Mouse (Mus musculus): ENCODE results near the gene Tada3. TPM values are rescaled to one million over a fixed set of nuclear protein-coding genes. Genes with fewer than 3 reads are reported as not detected.

Gene Tada3
- polyA plus RNA-seq, 1 experiment from 2014 or later: 77.5 TPM

DNA sequence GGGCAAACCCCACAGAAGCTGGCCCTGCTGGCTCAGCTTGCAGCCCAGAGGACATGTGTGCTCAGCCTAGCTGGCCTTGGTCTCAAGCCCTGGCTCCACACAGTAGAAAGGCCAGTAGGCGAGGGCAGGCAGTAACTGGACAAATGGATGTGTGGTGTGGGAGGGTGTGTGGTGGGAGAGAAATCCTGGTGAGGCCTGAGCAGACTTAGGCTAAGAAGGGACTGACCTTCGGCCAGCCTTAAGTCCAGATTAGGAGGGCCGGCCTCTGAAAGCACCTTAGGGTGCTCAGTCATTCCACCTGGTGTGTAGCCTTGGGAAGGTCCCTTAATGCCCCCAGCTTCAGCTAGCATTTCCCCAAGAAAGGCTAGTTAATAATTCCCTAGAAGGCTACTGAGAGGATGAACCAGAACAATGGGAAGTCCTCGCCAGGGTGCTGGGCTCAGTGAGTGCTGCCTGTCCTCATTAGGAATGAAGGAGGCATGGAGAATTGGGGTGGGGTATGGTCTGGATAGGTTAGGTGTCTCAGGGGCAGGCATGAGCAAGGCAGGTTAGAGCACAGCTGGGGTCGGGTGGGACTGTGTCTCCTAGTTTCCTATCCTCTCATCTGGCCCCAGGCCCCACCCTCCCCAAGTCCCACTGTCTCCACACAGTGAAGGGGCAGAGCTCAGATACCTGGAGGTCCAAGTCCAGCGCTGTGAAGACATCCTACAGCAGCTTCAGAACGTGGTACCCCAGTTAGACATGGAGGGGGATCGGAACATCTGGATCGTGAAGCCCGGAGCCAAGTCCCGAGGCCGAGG, 27.2 kb upstream of the Tada3 start:
- no peak overlapping the region for H3K4me3 ChIP-seq
- H3K27me3 ChIP-seq: no peaks in the 10 kb centered on the region
- ATAC-seq (ENCODE audit: low FRiP score, low read depth): no peak
- H3K27ac ChIP-seq (replicated peaks): no peak overlapping the region
- 74% methylated on average over 12 of the region's 12 CpGs for WGBS
- no peak overlapping the region for H3K9ac ChIP-seq
- H3K9me3 ChIP-seq: no peaks in the 10 kb centered on the region
- no peaks in the 10 kb centered on the region for H3K4me1 ChIP-seq (replicated peaks)
- H3K4me2 ChIP-seq: no peak overlapping the region
- no peaks in the 10 kb centered on the region for H3K36me3 ChIP-seq

DNA sequence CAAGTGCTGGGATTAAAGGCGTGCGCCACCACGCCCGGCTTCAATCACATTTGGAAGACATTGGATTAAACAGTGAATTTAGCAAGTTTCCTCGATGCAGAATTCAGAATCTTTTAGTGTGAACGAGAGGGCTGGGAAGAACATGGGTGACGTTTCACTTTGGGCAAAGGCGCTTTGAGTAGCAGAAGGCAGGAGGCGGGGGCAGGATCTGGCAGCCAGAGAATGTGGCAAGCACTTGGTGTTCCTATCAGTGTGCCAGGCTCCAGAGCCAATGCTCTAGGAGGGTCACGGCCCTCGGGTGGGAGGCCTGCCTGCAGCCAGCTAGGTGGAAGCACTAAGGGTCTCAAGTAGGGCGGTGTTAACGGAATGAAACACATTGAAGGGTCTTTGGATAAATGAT, 24.4 kb upstream of the Tada3 start:
- WGBS: 95% methylated on average over 13 of the region's 13 CpGs
- H3K4me1 ChIP-seq (replicated peaks): no peaks in the 10 kb centered on the region
- no peak overlapping the region for H3K27ac ChIP-seq (replicated peaks)
- H3K4me3 ChIP-seq: no peak overlapping the region
- no peak overlapping the region for H3K4me2 ChIP-seq
- no peak for ATAC-seq (ENCODE audit: low FRiP score, low read depth)
- no peaks in the 10 kb centered on the region for H3K27me3 ChIP-seq
- no peak overlapping the region for H3K9ac ChIP-seq
- H3K9me3 ChIP-seq: no peaks in the 10 kb centered on the region
- H3K36me3 ChIP-seq: no peaks in the 10 kb centered on the region

DNA sequence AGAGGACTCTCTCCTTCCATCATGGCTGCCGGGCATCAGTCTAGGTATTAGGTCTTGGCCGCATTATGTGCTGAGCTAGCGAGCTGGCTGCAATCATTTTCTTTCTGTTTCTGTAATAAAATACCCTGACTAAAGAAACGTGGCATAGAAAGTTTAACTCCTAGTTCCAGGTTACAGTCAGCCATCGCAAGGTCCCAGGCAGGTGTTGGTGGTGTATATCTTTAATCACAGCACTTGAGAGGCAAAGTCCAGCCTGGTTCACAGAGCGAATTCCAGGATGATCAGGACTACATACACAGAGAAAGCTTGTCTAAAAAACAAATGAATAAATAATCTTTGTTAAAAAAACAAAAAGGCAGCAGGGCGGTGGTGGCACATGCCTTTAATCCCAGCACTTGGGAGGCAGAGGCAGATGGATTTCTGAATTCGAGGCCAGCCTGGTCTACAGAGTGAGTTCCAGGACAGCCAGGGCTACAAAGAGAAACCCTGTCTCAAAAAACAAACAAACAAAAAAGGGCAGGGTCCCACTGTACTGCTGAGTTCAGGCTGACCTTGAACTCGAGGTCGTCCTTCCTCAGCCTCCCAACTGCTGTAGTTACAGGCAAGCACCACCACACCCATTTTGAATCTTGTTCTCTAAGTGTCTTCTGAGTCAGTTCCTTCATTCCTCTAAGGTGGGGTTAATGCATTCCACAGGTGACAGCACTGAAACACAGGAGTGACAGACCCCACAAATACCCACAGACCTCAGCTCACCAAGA, 18.8 kb upstream of the Tada3 start:
- peaks cover 8% of the 10 kb centered on the region; the same call in 1 of the 2 replicates for H3K36me3 ChIP-seq
- WGBS: 86% methylated on average over 10 of the region's 10 CpGs
- no peak overlapping the region for H3K27ac ChIP-seq (replicated peaks)
- H3K9ac ChIP-seq: no peak overlapping the region
- H3K4me2 ChIP-seq: no peak overlapping the region
- no peaks in the 10 kb centered on the region for H3K9me3 ChIP-seq
- H3K4me3 ChIP-seq: no peak overlapping the region
- H3K27me3 ChIP-seq: no peaks in the 10 kb centered on the region
- ATAC-seq (ENCODE audit: low FRiP score, low read depth): no peak
- H3K4me1 ChIP-seq (replicated peaks): peaks cover 9% of the 10 kb centered on the region

DNA sequence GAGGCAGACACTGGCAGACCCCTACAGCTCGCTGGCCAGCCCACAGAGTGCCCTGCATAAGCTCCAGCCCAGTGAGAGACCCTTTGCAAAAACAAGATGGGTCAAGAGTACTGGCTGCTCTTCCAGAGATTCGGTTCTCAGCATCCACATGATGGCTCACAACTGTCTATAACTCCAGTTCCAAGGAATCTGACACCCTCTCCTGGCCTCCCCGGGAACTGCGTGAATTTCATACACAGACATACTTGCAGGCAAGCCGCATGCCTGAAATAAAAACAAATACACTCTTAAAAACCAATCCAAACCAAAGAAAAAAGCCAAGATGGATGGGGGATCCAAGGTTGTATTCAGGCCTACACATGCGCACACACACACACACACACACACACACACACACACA, 17.8 kb upstream of the Tada3 start:
- Histone ChIP-seq H3K9me3 (no peaks in the 10 kb centered on the region), H3K9ac (no peak overlapping the region), H3K4me3 (no peak overlapping the region), H3K36me3 (peaks cover 8% of the 10 kb centered on the region; the same call in 1 of the 2 replicates), H3K4me2 (no peak overlapping the region), H3K4me1 (replicated peaks) (peaks cover 9% of the 10 kb centered on the region), H3K27ac (replicated peaks) (no peak overlapping the region), H3K27me3 (no peaks in the 10 kb centered on the region)
- WGBS: 93% methylated on average over 6 of the region's 6 CpGs
- no peak for ATAC-seq (ENCODE audit: low FRiP score, low read depth)

DNA sequence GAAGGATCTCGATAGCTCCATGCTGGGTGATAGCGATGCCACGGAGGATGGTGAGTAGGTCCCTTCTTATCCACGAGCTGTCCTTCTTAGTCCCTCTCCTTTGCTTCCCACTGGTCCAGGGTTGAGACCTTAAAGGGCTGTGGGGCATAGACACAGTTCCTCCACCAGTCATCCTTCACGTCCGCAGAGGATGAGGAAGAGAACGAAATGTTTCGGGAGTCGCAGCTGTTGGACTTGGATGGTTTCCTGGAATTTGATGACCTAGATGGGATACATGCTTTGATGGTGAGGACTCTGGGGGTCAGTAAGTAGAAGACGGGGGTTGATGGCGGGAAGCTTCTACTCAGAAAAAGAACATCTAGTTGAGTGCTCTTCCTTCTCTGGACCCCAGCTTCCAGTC, 17.1 kb upstream of the Tada3 start:
- peaks cover 13% of the 10 kb centered on the region for H3K36me3 ChIP-seq
- no peak overlapping the region for H3K4me2 ChIP-seq
- H3K27ac ChIP-seq (replicated peaks): no peak overlapping the region
- no peak overlapping the region for H3K9ac ChIP-seq
- H3K27me3 ChIP-seq: no peaks in the 10 kb centered on the region
- WGBS: 92% methylated on average over 11 of the region's 11 CpGs
- H3K4me3 ChIP-seq: no peak overlapping the region
- no peaks in the 10 kb centered on the region for H3K9me3 ChIP-seq
- H3K4me1 ChIP-seq (replicated peaks): peaks cover 9% of the 10 kb centered on the region
- no peak for ATAC-seq (ENCODE audit: low FRiP score, low read depth)

DNA sequence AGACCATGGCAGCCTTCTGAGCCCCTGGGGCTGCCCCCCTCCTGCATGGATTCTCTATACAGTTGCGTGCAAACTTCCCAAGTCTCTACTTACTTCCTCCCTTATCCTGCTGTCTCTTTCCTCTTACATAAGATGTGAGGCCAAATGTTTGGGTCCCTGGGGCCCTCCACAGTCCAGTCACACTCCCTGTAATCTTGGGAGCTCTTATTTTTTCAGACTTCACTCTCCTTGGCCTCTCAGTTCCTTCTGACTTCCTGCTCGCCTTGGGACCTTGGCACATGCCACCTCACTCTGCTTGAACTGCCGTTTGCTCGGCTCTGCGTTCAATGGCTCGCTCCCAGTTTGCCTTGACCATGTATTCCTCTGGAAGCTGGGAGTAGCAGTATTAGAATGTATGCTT, 16.3 kb upstream of the Tada3 start:
- Histone ChIP-seq H3K4me2 (no peak overlapping the region), H3K4me1 (replicated peaks) (peaks cover 9% of the 10 kb centered on the region), H3K36me3 (peaks cover 21% of the 10 kb centered on the region), H3K27me3 (no peaks in the 10 kb centered on the region), H3K4me3 (no peak overlapping the region), H3K9me3 (no peaks in the 10 kb centered on the region), H3K27ac (replicated peaks) (no peak overlapping the region), H3K9ac (no peak overlapping the region)
- ATAC-seq (ENCODE audit: low FRiP score, low read depth): no peak
- WGBS: 88% methylated on average over 6 of the region's 6 CpGs

DNA sequence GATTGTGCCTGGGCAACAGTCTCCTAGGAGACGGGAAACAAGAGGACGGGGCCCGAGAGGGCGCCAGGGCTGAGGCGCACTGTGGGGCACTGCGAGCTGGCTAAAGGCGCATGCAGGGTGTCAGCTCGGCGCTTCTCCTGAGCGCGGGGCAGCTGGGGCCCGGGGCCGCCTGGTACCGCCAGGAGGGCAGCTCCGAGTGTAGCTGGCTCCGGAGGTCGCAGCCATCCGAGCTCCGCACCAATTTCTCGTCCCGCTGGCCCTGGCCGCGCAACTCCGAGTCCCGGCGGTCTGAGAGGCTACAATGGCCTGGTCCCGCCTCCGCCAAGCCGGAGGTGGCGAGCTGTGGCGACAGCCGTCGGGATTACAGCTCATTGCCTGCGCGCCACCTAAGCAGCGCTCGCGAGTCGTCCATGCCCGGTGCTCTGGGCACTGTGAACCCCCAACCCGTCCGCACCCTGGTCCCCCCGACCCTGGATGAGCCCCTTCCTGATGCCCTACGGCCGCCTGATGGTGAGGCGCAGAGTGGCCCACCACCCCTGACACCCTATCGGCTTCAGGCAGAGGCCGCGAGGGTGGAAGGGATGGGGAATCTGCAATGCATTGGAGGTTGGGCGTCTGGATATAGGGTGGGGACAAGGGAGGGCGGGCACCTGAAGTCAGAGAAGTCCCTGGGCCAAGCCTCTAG, 14.8 kb upstream of the Tada3 start:
- Histone ChIP-seq H3K36me3 (peaks cover 36% of the 10 kb centered on the region), H3K4me2 (peak overlapping the region; percentile 80), H3K4me1 (replicated peaks) (peaks cover 9% of the 10 kb centered on the region), H3K27me3 (no peaks in the 10 kb centered on the region), H3K9me3 (no peaks in the 10 kb centered on the region), H3K4me3 (peak overlapping the region; percentile 41), H3K27ac (replicated peaks) (peak overlapping the region; percentile 82), H3K9ac (peak overlapping the region; percentile 55)
- WGBS: under 1% methylated on average over 51 of the region's 51 CpGs
- peak; percentile 92 for ATAC-seq (ENCODE audit: low FRiP score, low read depth)

DNA sequence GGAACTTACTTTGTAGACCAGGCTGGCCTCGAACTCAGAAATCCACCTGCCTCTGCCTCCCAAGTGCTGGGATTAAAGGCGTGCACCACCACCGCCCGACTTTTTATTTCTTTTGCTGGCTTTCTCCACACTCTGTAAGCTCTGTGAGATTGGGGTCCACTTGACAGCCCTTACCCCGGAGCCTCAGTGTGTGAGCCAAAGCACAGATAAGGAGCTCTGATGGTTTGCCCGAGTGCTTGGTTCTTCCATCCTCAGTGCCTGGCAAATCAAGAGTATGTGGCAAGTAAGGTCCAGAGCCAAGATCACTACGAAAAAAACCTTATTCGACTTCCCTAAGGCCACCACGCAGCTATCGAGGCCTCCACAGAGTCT, 14.3 kb upstream of the Tada3 start:
- peaks cover 41% of the 10 kb centered on the region for H3K36me3 ChIP-seq
- H3K4me1 ChIP-seq (replicated peaks): peaks cover 9% of the 10 kb centered on the region
- H3K9me3 ChIP-seq: no peaks in the 10 kb centered on the region
- no peak for ATAC-seq (ENCODE audit: low FRiP score, low read depth)
- H3K27ac ChIP-seq (replicated peaks): peak overlapping the region; percentile 82
- peak overlapping the region; percentile 41 for H3K4me3 ChIP-seq
- peak overlapping the region; percentile 55 for H3K9ac ChIP-seq
- WGBS: 19% methylated on average over 10 of the region's 10 CpGs
- H3K27me3 ChIP-seq: no peaks in the 10 kb centered on the region
- H3K4me2 ChIP-seq: peak overlapping the region; percentile 80

DNA sequence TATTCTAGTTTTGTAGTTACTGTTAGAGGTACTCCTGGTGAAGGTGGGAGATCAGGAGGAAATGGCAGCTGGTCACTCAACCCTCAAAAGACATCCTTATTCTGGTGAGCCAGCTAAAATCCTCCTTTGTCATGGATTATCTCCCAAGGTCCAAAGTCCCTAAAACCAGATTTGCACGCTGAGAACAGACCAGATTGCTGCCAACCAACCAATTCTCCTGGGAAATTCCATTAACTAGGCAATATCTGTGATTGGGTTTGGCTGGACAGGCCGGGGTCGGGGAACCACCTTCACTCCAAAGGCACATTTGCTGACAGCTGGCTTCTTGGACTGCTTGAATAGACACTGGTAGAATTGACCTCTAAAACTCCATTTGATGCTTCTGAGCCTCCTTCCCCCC, 13.0 kb upstream of the Tada3 start:
- Histone ChIP-seq H3K4me3 (no peak overlapping the region), H3K36me3 (peaks cover 52% of the 10 kb centered on the region), H3K9ac (no peak overlapping the region), H3K4me1 (replicated peaks) (peaks cover 9% of the 10 kb centered on the region), H3K27me3 (no peaks in the 10 kb centered on the region), H3K4me2 (no peak overlapping the region), H3K9me3 (no peaks in the 10 kb centered on the region), H3K27ac (replicated peaks) (no peak overlapping the region)
- WGBS: 72% methylated on average over 3 of the region's 3 CpGs
- no peak for ATAC-seq (ENCODE audit: low FRiP score, low read depth)

DNA sequence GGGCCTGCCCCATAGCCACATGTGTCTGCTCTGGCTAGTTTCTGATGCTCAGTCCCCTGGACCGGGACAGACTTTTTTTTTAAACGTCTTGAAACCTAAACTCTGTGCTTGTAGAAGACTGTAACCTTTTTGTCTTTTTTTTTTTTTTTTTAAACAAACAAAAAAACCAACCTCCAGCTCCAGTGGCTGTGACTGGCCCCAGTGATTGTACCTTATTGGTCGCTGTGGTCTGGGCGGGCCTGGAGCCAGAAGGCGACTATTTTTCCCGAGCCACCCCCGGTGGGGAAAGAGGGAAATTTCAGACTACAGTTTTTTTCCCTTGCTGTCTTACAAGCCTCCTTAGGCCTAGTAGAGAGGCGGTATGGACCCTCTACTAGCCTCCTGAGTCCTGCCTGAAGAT, 11.3 kb upstream of the Tada3 start, which contains the start of gene Ttll3:
Gene Ttll3, plus strand, starts transcription at position 301 of the 400 bp plus-strand sequence.
- peaks cover 61% of the 10 kb centered on the region for H3K36me3 ChIP-seq
- WGBS: 74% methylated on average over 8 of the region's 8 CpGs
- ATAC-seq (ENCODE audit: low FRiP score, low read depth): no peak

DNA sequence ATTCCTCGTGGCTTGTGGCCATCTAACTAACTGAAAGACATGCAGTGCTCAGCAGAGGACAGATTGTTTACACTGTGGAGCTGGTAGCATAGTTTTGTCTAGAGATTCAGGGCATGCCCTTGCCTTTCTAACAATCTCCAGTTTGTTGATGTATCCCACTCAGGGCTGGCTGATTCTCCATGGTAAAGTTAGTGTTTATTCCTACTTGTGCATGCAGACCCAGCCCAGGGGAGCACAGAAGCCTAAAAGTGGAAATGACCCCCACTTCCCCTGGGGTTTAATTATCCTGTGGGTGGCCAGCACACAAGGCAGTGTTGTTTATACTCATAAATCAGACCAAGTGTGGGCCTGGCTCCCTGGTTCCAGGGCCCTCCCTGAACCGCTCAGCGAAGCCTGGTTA, 8.3 kb upstream of the Tada3 start:
- H3K27ac ChIP-seq (replicated peaks): peak overlapping the region; percentile 50
- 76% methylated on average over 3 of the region's 3 CpGs for WGBS

More for the DNA sequence above, 11.3 kb upstream of the Tada3 start, which contains the start of gene Ttll3:
- H3K4me3 ChIP-seq: no peak within 1 kb of the TSS
- no peak within 1 kb of the TSS for H3K27ac ChIP-seq (replicated peaks)
- peaks cover 9% of the 10 kb centered on the region for H3K4me1 ChIP-seq (replicated peaks)
- no peak within 1 kb of the TSS for H3K4me2 ChIP-seq
- H3K9ac ChIP-seq: no peak within 1 kb of the TSS
- no peaks in the 10 kb centered on the region for H3K27me3 ChIP-seq
- H3K9me3 ChIP-seq: no peaks in the 10 kb centered on the region

More for the DNA sequence above, 8.3 kb upstream of the Tada3 start:
- ATAC-seq (ENCODE audit: low FRiP score, low read depth): peak; percentile 69; the same call in 1 of the 2 replicates
- H3K4me3 ChIP-seq: no peak overlapping the region
- H3K4me1 ChIP-seq (replicated peaks): no peaks in the 10 kb centered on the region
- H3K9ac ChIP-seq: no peak overlapping the region
- H3K4me2 ChIP-seq: no peak overlapping the region
- no peaks in the 10 kb centered on the region for H3K9me3 ChIP-seq
- H3K36me3 ChIP-seq: peaks cover 86% of the 10 kb centered on the region
- no peaks in the 10 kb centered on the region for H3K27me3 ChIP-seq
